Mouse (Mus musculus) macrophage (primary cell): ENCODE data around the gene Amer3. TPM values are rescaled to one million over a fixed set of nuclear protein-coding genes. Genes with fewer than 3 reads are reported as not detected.
"Not testable (repeated sequence)": the region's sequence is repeated elsewhere in the genome, so short reads cannot be mapped to it uniquely, and the experiment has no call there.

ENCODE experiments used
- H3K27ac ChIP-seq: fragments of 350-480 bp; formaldehyde crosslinking; 2 replicates; pipeline ENCODE4 v1.9.0; 2021
- H3K36me3 ChIP-seq: fragments of 350-480 bp; formaldehyde crosslinking; 2 replicates; pipeline ENCODE4 v1.9.0; 2021; ENCODE audit errors: inconsistent target
- H3K4me3 ChIP-seq: fragments of 350-480 bp; formaldehyde crosslinking; 2 replicates; pipeline ENCODE4 v1.9.0; 2021; ENCODE audit errors: inconsistent target
- H3K79me2 ChIP-seq: fragments of 350-480 bp; formaldehyde crosslinking; 2 replicates; pipeline ENCODE4 v1.9.0; 2021; ENCODE audit errors: inconsistent target
- WGBS: methylation state at CpG from one replicate; pipeline ENCODE4 v1.1.7; 2026; ENCODE audit warnings: inconsistent platforms; ENCODE audit not compliant: missing documents; 5-methylcytosine and 5-hydroxymethylcytosine counted together
- polyA plus RNA-seq: library from polyadenylated mRNA; stranded (reverse); fragments of 250-400 nt; gene quantifications from 3 replicates; pipeline ENCODE4 v1.2.4, GENCODE M21; 2018; ENCODE audit warnings: inconsistent platforms

Gene Amer3
- polyA plus RNA-seq, 1 experiment from 2014 or later, result not detected

GRCm38 (mm10) chr1:34579782-34580356 is 412 bp downstream of the Amer3 start:
- no peak overlapping the region for H3K27ac ChIP-seq
- 12% methylated on average over 18 of the region's 18 CpGs for WGBS
- no peak overlapping the region for H3K4me3 ChIP-seq
- H3K79me2 ChIP-seq, result no peaks in the 10 kb centered on the region
- H3K36me3 ChIP-seq, result no peaks in the 10 kb centered on the region

GRCm38 (mm10) chr1:34582218-34582617 is 2.8 kb downstream of the Amer3 start:
- Histone ChIP-seq H3K79me2 (no peaks in the 10 kb centered on the region), H3K36me3 (no peaks in the 10 kb centered on the region), H3K4me3 (no peak overlapping the region), H3K27ac (no peak overlapping the region)
- WGBS, result 78% methylated on average over 6 of the region's 6 CpGs

GRCm38 (mm10) chr1:34583821-34584263 is 4.4 kb downstream of the Amer3 start:
- WGBS, result 44% methylated on average over 4 of the region's 4 CpGs
- H3K4me3 ChIP-seq, result no peak overlapping the region
- H3K27ac ChIP-seq, result no peak overlapping the region
- H3K36me3 ChIP-seq, result no peaks in the 10 kb centered on the region
- no peaks in the 10 kb centered on the region for H3K79me2 ChIP-seq

- whole genome bisulfite sequencing, result 88% methylated on average over 4 of the region's 4 CpGs
- Histone ChIP-seq H3K27ac (no peak overlapping the region), H3K79me2 (no peaks in the 10 kb centered on the region), H3K36me3 (no peaks in the 10 kb centered on the region), H3K4me3 (no peak overlapping the region)
These were observed 5.3 kb downstream of the Amer3 start for GRCm38 (mm10) chr1:34584736-34585135.

- 89% methylated on average over 22 of the region's 22 CpGs for WGBS
- Histone ChIP-seq H3K79me2 (no peaks in the 10 kb centered on the region), H3K4me3 (no peak overlapping the region), H3K27ac (no peak overlapping the region), H3K36me3 (no peaks in the 10 kb centered on the region)
These were observed 8.0 kb downstream of the Amer3 start for GRCm38 (mm10) chr1:34587298-34588096.

- Histone ChIP-seq H3K79me2 (no peaks in the 10 kb centered on the region), H3K27ac (no peak overlapping the region), H3K36me3 (no peaks in the 10 kb centered on the region), H3K4me3 (no peak overlapping the region)
- 95% methylated on average over 15 of the region's 15 CpGs for WGBS
These were observed 20.5 kb downstream of the Amer3 start for GRCm38 (mm10) chr1:34600000-34600399.

- no peak overlapping the region for H3K27ac ChIP-seq
- 93% methylated on average over 3 of the region's 3 CpGs for WGBS
- H3K4me3 ChIP-seq, result no peak overlapping the region
- no peaks in the 10 kb centered on the region for H3K36me3 ChIP-seq
- no peaks in the 10 kb centered on the region for H3K79me2 ChIP-seq
These were observed 22.0 kb downstream of the Amer3 start for GRCm38 (mm10) chr1:34601323-34602047.

GRCm38 (mm10) chr1:34602363-34602762 is 22.9 kb downstream of the Amer3 start:
- H3K36me3 ChIP-seq, result no peaks in the 10 kb centered on the region
- H3K27ac ChIP-seq, result no peak overlapping the region
- no peaks in the 10 kb centered on the region for H3K79me2 ChIP-seq
- 19% methylated on average over 6 of the region's 8 CpGs for WGBS
- H3K4me3 ChIP-seq, result no peak overlapping the region

- Histone ChIP-seq H3K36me3 (no peaks in the 10 kb centered on the region), H3K27ac (no peak overlapping the region), H3K4me3 (no peak overlapping the region), H3K79me2 (no peaks in the 10 kb centered on the region)
- WGBS, result 69% methylated on average over 2 of the region's 2 CpGs
These were observed 34.3 kb downstream of the Amer3 start for GRCm38 (mm10) chr1:34613801-34614200.

GRCm38 (mm10) chr1:34620116-34620515 is 40.7 kb downstream of the Amer3 start:
- not testable (repeated sequence) for H3K79me2 ChIP-seq, H3K36me3 ChIP-seq, H3K27ac ChIP-seq, H3K4me3 ChIP-seq
- 94% methylated on average over 13 of the region's 13 CpGs for WGBS

- not testable (repeated sequence) for H3K79me2 ChIP-seq, H3K27ac ChIP-seq, H3K4me3 ChIP-seq, H3K36me3 ChIP-seq
- WGBS, result 94% methylated on average over 2 of the region's 5 CpGs
These were observed 41.3 kb downstream of the Amer3 start for GRCm38 (mm10) chr1:34620761-34621160.

- no peak overlapping the region for H3K4me3 ChIP-seq
- H3K36me3 ChIP-seq, result no peaks in the 10 kb centered on the region
- WGBS, result 89% methylated on average over 18 of the region's 18 CpGs
- H3K27ac ChIP-seq, result no peak overlapping the region
- no peaks in the 10 kb centered on the region for H3K79me2 ChIP-seq
These were observed 56.3 kb downstream of the Amer3 start for GRCm38 (mm10) chr1:34635711-34636110.
